Mouse (Mus musculus) left cerebral cortex, adult 11 months (tissue): Measurements from ENCODE around the gene Ints4.

Experiments
- DNase-seq: peaks from one replicate; pipeline ENCODE4 v3.0.0; 2022; ENCODE audit warnings: low spot score

Gene Ints4

GRCm38 (mm10) chr7:97546462-97546861, 65.7 kb downstream of the Ints4 start:
- no peak for DNase-seq

GRCm38 (mm10) chr7:97549301-97549700, 68.5 kb downstream of the Ints4 start:
- DNase-seq, result no peak

GRCm38 (mm10) chr7:97550673-97551072, 69.9 kb downstream of the Ints4 start:
- no peak for DNase-seq

- DNase-seq, result no peak
These were observed 82.8 kb downstream of the Ints4 start for GRCm38 (mm10) chr7:97563576-97563975.

- DNase-seq, result no peak
These were observed 88.6 kb downstream of the Ints4 start for GRCm38 (mm10) chr7:97569372-97569771.

- DNase-seq, result no peak
These were observed 89.6 kb downstream of the Ints4 start for GRCm38 (mm10) chr7:97570389-97570788.

- DNase-seq, result peak; percentile 21
These were observed 97.8 kb downstream of the Ints4 start for GRCm38 (mm10) chr7:97578361-97579066.

- DNase-seq, result peak; percentile 92
These were observed 98.6 kb downstream of the Ints4 start, which contains the start of the genes Aamdc and Rsf1 for GRCm38 (mm10) chr7:97579067-97579975. TSS of gene Aamdc (minus strand) at chr7:97579497. TSS of gene Rsf1 (plus strand) at chr7:97579889.

GRCm38 (mm10) chr7:97579976-97580842, 99.5 kb downstream of the Ints4 start:
- peak; percentile 31 for DNase-seq

- peak; percentile 71 for DNase-seq
These were observed 100.1 kb downstream of the Ints4 start for GRCm38 (mm10) chr7:97580843-97581214.

- no peak for DNase-seq
These were observed 107.8 kb downstream of the Ints4 start for GRCm38 (mm10) chr7:97588506-97588905.

GRCm38 (mm10) chr7:97590488-97590887, 109.7 kb downstream of the Ints4 start:
- no peak for DNase-seq
